Mouse (Mus musculus): Measurements from ENCODE around the gene Thoc6. TPM values are rescaled to one million over a fixed set of nuclear protein-coding genes. Genes with fewer than 3 reads are reported as not detected.

Gene Thoc6
- polyA plus RNA-seq, 1 experiment from 2014 or later: 17.7 TPM

DNA sequence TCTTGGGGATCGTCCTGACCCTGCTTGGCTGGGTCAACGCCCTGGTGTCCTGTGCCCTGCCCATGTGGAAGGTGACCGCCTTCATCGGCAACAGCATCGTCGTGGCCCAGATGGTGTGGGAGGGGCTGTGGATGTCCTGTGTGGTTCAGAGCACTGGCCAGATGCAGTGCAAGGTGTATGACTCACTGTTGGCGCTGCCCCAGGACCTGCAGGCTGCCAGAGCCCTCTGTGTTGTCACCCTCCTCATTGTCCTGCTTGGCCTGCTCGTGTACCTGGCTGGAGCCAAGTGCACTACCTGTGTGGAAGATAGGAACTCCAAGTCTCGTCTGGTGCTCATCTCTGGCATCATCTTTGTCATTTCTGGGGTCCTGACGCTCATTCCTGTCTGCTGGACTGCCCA lies 7.4 kb upstream of the Thoc6 start:
- no peak overlapping the region for H3K9ac ChIP-seq (ENCODE audit: low read length)
- H3K27me3 ChIP-seq (ENCODE audit: control insufficient read depth, insufficient read depth, low read length): 0 out of 2 replicates have a peak, but pooled peaks cover 2% of the 10 kb centered on the region
- H3K9me3 ChIP-seq (ENCODE audit: control insufficient read depth, low read length): no peaks in the 10 kb centered on the region
- no peak for TF ChIP-seq CTCF (IDR thresholded peaks at IDR 0.05; ENCODE audit: low read depth)
- no peak for TF ChIP-seq EP300 (optimal IDR thresholded peaks at IDR 0.05)
- DNase-seq (ENCODE audit: low spot score): peak; percentile 81
- peaks cover 5% of the 10 kb centered on the region; the same call in 1 of the 2 replicates for H3K4me1 ChIP-seq (replicated peaks; ENCODE audit: control insufficient read depth, insufficient read depth)
- ATAC-seq (ENCODE audit: low FRiP score, low TSS enrichment): peak; percentile 75
- no peak overlapping the region for H3K4me2 ChIP-seq (replicated peaks; ENCODE audit: low read depth)
- H3K27ac ChIP-seq (replicated peaks): no peak overlapping the region
- H3K36me3 ChIP-seq (ENCODE audit: control insufficient read depth, insufficient read depth, low read length): no peaks in the 10 kb centered on the region
- WGBS: 48% methylated on average over 10 of the region's 10 CpGs
- H3K4me3 ChIP-seq (ENCODE audit: low read depth, low read length): no peak overlapping the region

DNA sequence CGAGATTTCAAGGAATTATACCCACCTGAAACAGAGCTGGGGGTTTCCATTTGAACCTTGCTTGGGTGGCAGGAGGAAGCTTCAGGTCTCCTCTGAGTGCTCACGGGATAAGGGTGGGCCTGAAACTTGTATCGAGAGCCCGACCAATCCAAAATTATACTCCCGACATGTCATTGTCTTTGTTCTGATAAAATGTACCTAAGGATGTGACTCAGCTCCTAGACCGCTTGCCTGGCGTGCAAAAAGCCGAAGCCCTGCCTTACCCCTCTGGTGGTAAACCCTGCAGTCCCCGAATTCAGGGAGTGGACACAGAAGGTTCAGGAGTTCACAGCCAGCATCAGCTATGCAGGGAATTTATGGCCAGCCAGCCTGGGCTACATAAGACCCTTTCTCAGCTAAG lies 6.7 kb upstream of the Thoc6 start:
- Histone ChIP-seq H3K27me3 (ENCODE audit: control insufficient read depth, insufficient read depth, low read length) (0 out of 2 replicates have a peak, but pooled peaks cover 2% of the 10 kb centered on the region), H3K36me3 (ENCODE audit: control insufficient read depth, insufficient read depth, low read length) (no peaks in the 10 kb centered on the region), H3K9me3 (ENCODE audit: control insufficient read depth, low read length) (no peaks in the 10 kb centered on the region), H3K9ac (ENCODE audit: low read length) (no peak overlapping the region), H3K4me2 (replicated peaks; ENCODE audit: low read depth) (no peak overlapping the region), H3K4me3 (ENCODE audit: low read depth, low read length) (no peak overlapping the region), H3K4me1 (replicated peaks; ENCODE audit: control insufficient read depth, insufficient read depth) (peaks cover 5% of the 10 kb centered on the region; the same call in 1 of the 2 replicates), H3K27ac (replicated peaks) (no peak overlapping the region)
- no peak for ATAC-seq (ENCODE audit: low FRiP score, low TSS enrichment)
- TF ChIP-seq CTCF (IDR thresholded peaks at IDR 0.05; ENCODE audit: low read depth) (no peak), EP300 (optimal IDR thresholded peaks at IDR 0.05) (no peak)
- no peak for DNase-seq (ENCODE audit: low spot score)
- WGBS: 54% methylated on average over 9 of the region's 9 CpGs

DNA sequence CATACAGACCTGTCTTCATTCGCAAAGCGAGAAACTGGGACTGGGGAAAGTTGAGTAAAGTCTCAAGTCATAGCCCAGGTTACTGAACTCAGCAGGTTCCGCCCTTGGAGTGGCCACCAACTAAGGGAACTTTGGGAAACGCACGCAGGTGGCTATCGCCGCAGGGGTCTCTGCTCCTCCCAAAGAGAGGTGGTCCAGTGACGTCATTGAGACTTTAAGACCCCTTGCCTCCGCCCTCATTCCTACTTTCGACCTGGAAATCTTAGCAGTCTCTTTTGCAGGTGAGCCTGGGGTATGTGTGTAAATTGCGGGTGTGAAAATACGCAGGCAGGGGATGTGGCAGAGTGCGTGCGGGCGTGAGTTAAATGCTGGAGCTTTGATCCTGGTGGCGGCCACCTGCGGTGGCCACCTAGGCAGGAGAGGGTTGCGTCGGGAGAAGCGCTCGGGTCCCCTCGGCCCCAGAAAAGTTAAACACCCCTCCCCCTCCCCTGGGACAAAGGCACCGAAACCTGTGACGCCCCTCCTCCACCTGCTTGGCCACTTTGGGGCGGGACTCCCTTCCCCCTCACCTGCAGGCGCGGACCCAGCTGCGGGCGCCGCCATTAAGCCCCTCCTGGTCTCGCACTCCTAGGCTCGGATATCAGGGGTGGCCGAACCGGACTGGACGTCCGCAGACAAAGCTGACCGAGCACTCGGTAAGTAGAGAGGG lies 5.6 kb upstream of the Thoc6 start, which contains the start of gene Cldn6:
Cldn6 (plus strand) TSS at position 123 of the 709 bp plus-strand sequence.
- Histone ChIP-seq H3K27me3 (ENCODE audit: control insufficient read depth, insufficient read depth, low read length) (0 out of 2 replicates have a peak, but pooled peaks cover 2% of the 10 kb centered on the region), H3K9ac (ENCODE audit: low read length) (no peak within 1 kb of the TSS), H3K36me3 (ENCODE audit: control insufficient read depth, insufficient read depth, low read length) (no peaks in the 10 kb centered on the region), H3K4me2 (replicated peaks; ENCODE audit: low read depth) (peak within 1 kb of the TSS; percentile 40), H3K4me1 (replicated peaks; ENCODE audit: control insufficient read depth, insufficient read depth) (peaks cover 10% of the 10 kb centered on the region), H3K27ac (replicated peaks) (no peak within 1 kb of the TSS), H3K4me3 (ENCODE audit: low read depth, low read length) (peak within 1 kb of the TSS; percentile 17), H3K9me3 (ENCODE audit: control insufficient read depth, low read length) (no peaks in the 10 kb centered on the region)
- DNase-seq (ENCODE audit: low spot score) (peak; percentile 33), ATAC-seq (ENCODE audit: low FRiP score, low TSS enrichment) (no peak)
- TF ChIP-seq CTCF (IDR thresholded peaks at IDR 0.05; ENCODE audit: low read depth) (no peak), EP300 (optimal IDR thresholded peaks at IDR 0.05) (no peak)
- WGBS: 2% methylated on average over 38 of the region's 38 CpGs

DNA sequence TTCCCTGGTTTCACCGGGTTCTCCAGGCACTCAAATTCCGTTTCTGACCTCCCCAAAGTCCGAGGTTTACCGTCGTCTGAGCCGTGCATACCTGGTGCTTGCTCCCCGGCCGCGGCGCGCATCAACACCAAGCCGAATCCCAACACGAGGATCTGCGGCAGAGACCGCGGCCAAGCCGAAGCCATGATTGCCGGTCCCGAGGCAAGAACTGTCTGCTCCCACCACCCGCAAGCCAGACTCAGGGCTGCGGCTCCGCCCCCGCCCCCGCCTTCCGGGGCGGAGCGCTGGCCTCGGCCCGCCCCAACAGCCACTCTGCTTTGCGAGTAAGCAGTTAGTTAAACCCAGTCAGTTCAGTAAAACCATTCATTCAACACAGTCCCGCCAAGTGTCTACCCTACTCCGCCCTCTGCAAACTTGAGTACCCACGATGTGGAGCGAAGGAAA lies 3.6 kb upstream of the Thoc6 start, which contains the start of gene Tnfrsf12a:
Tnfrsf12a (minus strand) TSS at position 233 of the 444 bp plus-strand sequence.
- peak within 1 kb of the TSS; percentile 59 for H3K9ac ChIP-seq (ENCODE audit: low read length)
- H3K4me2 ChIP-seq (replicated peaks; ENCODE audit: low read depth): peak within 1 kb of the TSS; percentile 93
- WGBS: under 1% methylated on average over 34 of the region's 34 CpGs
- H3K27me3 ChIP-seq (ENCODE audit: control insufficient read depth, insufficient read depth, low read length): 0 out of 2 replicates have a peak, but pooled peaks cover 2% of the 10 kb centered on the region
- peaks cover 13% of the 10 kb centered on the region for H3K4me1 ChIP-seq (replicated peaks; ENCODE audit: control insufficient read depth, insufficient read depth)
- H3K9me3 ChIP-seq (ENCODE audit: control insufficient read depth, low read length): no peaks in the 10 kb centered on the region
- ATAC-seq (ENCODE audit: low FRiP score, low TSS enrichment) (peak; percentile 36), DNase-seq (ENCODE audit: low spot score) (peak; percentile 89)
- peak within 1 kb of the TSS; percentile 91 for H3K27ac ChIP-seq (replicated peaks)
- H3K4me3 ChIP-seq (ENCODE audit: low read depth, low read length): peak within 1 kb of the TSS; percentile 50
- H3K36me3 ChIP-seq (ENCODE audit: control insufficient read depth, insufficient read depth, low read length): no peaks in the 10 kb centered on the region
- no peak for TF ChIP-seq EP300 (optimal IDR thresholded peaks at IDR 0.05)
- TF ChIP-seq CTCF (IDR thresholded peaks at IDR 0.05; ENCODE audit: low read depth): no peak

DNA sequence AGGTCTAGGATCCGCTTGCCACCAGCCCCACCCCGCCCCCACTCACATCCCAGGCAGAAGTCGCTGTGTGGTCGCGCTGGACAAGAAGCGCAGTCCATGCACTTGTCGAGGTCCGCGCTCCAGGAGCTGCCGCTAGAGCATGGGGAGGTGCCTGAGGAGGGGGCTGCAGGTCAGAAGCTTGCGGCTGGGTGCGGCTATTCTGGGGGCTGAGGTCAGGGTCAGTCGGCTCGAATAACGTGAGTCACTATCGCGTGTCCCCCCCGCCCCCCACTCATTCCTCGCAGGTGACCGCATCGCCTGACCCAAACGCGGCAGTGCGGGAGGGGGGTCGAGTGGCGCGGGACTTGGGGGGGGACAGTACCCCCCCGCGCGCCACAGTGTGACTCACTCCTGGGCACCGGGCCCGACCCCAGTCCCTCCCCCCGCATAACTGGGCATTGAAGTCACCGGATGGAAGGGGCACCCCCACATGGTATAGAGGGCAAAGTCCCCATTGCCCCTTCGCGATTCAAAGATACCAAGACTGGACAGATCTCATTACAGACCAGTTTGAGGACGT lies 2.9 kb upstream of the Thoc6 start:
- H3K27ac ChIP-seq (replicated peaks): peak overlapping the region; percentile 91
- DNase-seq (ENCODE audit: low spot score) (peak; percentile 66), ATAC-seq (ENCODE audit: low FRiP score, low TSS enrichment) (no peak)
- peak overlapping the region; percentile 50 for H3K4me3 ChIP-seq (ENCODE audit: low read depth, low read length)
- peak overlapping the region; percentile 59 for H3K9ac ChIP-seq (ENCODE audit: low read length)
- H3K4me2 ChIP-seq (replicated peaks; ENCODE audit: low read depth): peak overlapping the region; percentile 93
- TF ChIP-seq EP300 (optimal IDR thresholded peaks at IDR 0.05): no peak
- no peak for TF ChIP-seq CTCF (IDR thresholded peaks at IDR 0.05; ENCODE audit: low read depth)
- H3K27me3 ChIP-seq (ENCODE audit: control insufficient read depth, insufficient read depth, low read length): 0 out of 2 replicates have a peak, but pooled peaks cover 2% of the 10 kb centered on the region
- H3K4me1 ChIP-seq (replicated peaks; ENCODE audit: control insufficient read depth, insufficient read depth): peaks cover 13% of the 10 kb centered on the region
- H3K36me3 ChIP-seq (ENCODE audit: control insufficient read depth, insufficient read depth, low read length): no peaks in the 10 kb centered on the region
- H3K9me3 ChIP-seq (ENCODE audit: control insufficient read depth, low read length): no peaks in the 10 kb centered on the region
- WGBS: under 1% methylated on average over 37 of the region's 37 CpGs

All from stomach, postnatal 0 days (tissue).